Mouse (Mus musculus): ENCODE data around the gene Slc20a1.

Gene Slc20a1

DNA sequence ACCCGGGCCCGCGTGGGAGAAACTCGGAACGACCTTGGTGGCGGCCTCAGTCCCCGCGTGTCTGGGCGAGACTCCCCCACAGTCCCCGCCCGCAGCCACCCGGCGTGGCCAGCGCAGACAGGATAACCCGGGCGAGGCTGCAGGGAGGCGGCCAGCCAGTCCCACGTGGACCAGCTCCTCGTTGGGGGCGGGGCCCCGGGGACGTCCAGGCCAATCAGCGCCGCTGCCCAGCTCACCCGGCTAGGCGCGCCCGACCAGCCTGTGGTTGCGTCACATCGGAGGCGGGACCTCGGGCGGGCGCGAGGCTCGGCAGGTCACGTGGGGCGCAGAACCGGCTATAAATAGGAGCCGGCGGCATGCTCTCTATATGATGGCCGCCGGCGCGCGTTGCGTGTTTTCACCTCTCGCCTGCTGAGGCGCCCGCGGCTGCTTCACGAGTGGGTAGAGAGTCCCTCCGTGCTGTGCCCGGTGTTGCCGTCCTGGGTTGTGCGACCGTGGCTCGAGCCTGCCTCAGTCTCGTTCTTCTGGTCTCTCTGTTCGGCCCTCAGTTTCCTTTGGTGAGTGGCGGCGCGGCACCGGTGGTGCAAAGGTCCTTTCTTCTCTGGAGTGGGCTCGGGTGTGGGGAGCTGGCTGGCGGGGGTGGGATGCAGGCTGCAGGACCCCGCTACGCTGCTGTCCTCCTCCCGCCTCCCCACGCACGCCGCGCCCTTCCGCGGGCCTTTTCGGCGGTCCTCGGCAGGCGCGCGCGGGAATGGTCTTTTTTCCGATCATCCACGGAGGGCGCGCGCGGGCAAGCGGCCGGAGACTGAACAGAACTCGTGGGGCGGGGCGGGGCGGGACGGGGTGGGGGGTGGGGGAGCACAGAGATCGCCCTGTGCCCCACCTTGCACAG lies at the start of gene Slc20a1:
Gene Slc20a1, plus strand, starts transcription at position 329 of the 892 bp plus-strand sequence.
- DNase-seq (ENCODE audit: low read depth), result peak; percentile 93

DNA sequence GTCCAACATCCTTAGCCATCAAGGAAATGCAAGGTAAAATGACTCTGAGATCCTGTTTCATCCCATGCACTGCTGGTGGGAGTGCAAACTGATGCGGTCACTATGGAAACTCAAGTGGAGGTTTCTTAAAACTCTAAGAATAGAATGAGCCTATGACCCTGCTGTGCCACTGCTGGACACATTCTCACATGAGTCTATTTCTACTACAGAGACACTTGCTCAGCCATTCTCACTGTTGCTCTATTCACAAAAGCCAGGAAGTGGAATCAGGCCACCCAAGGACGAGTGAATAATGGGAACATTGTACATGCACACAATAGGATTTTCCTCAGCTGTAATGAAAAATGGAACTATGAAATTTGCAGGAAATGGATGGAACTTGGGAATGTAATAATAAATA lies 49.7 kb upstream of the Slc20a1 start:
- no peak for DNase-seq (ENCODE audit: low read depth)

DNA sequence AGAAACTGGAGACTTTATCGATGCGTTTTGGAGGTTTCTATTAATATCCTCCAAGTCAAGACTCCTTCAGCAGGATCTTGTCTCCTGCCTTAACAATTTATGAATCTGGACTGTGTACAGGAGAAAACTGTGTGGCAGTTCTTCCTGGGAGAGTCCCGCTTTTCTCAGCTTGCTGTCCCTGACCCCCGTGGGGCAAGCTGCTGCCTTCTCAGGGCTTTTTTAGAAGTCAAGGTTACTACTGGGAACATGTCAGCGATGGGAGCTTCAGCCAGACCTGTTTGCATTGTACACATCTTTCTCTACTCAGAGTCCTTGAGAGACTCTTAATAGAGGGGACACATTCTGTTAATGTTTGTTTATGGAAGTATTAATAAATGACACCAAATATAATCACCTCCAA lies 48.2 kb upstream of the Slc20a1 start:
- no peak for DNase-seq (ENCODE audit: low read depth)

DNA sequence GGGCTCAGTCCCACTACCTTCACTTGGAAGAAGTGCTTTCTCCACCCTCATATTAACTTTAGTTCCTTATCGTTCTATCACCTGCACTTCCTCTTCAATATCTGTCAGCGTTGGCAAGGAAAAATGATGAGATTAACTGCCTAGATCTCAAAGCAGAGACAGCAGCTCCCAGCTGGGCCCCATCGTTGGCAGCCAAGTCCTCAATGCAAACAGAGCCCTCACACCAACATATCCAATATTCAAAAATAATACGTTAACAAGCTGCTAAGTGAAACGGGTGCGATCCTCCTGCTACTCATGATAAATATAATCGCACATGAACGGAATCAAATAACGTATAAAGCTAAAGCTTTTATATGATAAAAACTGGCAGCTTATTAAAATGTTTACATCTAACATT lies 47.5 kb upstream of the Slc20a1 start:
- DNase-seq (ENCODE audit: low read depth), result no peak

DNA sequence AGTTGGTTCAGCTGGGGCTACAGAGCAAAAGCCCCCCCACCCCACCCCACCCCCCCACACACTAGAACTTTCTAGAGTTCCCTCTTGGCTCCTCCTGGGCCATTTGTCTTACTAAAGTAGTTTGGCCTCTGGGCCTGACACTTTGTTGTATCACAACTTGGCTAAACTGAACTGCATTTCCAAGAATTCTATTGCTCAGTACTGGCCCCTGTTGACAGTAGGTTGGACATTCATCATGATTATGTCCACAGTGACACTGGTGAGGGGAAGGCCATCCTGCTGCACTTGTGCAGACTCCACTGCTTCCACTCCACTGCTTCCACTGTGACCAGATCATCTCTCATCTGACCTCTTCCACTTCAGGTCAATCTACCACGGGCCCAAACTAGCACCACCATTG lies 45.8 kb upstream of the Slc20a1 start:
- no peak for DNase-seq (ENCODE audit: low read depth)

DNA sequence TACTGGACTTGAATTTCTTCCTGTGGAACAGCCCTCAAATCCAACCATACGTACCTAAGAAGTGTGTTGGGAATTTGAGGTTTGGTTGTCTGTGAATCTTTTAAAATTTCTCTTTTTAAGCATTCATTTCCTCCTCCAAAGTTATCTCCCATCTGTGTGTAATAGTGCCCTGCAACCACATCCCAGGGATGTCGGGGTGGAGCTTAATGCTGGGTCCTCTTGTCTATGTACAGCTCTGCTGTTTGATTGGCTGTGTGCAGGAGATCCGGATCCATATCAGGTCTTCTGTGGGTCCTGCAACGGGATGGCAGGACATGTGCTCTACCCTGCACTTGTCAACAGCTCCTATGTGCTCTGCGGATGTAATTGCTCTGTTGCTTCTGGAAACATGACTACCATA lies 33.7 kb upstream of the Slc20a1 start:
- DNase-seq (ENCODE audit: low read depth), result no peak

DNA sequence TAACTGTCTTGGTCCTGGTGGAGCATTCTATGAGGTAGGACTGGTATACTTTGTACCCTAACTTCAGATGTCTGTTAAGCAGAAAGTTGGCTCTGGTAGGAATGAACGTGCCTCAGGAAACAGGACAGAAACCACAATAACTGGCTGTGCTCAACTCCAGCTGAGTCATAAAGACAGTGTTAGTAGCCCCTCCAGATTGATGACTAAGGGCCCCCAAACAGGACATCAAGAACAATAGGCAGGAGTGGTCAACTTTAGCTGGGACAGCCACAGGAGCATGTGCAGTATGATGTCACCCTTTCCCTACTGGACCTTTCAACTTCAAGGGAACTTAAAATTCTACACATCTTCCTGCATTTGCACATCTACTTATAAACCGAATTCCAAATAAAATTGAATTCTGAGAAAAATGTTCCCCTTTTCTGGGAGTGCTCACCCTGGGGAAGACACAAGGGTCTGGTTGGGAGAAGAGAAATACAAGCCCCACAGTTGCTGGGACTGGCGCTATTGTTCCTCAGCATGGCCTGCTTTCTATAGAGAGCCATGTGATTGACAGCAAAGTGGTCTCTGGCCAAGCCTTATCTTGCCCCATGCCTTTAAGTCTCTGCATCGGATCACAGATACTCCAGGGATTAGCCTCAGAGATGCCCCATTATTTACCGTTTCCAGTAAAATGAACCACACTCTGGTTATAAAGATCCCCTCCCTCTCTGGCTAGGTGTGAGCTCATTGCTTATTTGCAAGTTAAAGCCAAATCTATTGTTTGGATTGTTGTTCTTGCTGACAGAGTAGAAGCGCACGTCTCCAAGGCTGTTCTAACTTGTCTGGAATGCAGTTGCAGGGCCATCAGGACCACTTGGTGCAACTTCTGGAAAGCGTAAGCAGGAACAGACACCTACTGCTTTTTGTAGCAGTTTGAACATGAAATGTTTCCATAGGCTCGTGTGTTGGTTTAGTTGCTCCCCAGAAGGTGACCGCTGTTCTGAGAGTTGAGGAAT lies 31.8 kb upstream of the Slc20a1 start:
- no peak for DNase-seq (ENCODE audit: low read depth)

DNA sequence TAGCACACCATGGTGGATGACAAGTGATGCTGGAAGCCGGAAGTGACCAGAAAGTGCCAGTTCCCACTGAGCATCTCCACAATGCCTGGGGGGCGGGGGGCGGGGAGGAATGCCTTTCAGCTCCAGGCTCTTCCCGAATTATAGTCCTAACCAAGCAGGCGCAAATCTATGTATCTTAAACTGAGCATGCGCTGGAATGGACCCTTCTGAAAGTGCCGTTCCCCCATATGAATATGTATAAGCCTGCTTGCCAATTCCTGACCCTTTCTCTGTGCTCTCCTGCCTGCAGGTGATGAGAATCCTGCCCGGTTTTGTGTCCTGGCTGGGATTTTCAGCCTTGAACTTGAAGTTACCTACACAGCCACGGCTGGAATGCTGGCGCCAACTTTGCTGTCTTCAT lies 25.2 kb upstream of the Slc20a1 start:
- no peak for DNase-seq (ENCODE audit: low read depth)

DNA sequence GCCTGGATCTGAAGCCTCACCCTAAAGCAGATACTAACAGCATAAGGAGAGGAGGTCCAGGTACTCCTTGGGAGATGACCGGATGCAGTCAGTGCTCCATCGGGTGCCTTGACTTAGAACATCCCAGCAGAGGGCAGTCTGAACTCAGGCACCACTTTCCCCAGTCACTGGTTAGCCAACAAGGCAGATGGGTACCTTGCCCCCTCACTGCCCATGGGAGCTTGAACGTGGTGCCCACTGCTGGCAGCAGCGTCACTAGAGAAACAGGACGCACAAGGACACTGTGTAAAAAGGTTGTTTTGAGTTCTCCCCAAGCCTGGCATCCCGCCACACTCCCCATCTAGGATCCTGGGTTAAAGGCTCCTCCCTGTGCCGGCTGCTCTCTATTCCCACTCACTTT lies 24.1 kb upstream of the Slc20a1 start:
- no peak for DNase-seq (ENCODE audit: low read depth)

DNA sequence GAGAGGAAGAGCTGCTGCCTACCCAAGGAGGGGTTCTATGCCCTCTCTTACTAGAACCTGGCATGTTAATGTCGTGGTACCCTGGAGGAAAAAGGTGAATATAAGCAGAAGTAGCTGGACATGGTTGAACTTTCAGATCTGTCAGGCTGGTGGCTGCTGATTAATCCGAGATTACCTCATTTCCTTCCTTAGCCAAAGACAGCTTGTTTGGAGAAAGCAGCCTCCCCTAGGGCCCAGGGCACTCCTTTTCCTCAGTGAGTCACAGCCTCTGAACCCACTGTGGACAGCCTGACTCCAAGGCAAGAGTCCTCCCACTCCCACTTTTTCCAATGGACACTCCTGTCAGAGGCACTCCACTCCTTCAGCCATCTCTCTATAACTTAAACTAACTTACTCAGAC lies 22.9 kb upstream of the Slc20a1 start:
- no peak for DNase-seq (ENCODE audit: low read depth)

DNA sequence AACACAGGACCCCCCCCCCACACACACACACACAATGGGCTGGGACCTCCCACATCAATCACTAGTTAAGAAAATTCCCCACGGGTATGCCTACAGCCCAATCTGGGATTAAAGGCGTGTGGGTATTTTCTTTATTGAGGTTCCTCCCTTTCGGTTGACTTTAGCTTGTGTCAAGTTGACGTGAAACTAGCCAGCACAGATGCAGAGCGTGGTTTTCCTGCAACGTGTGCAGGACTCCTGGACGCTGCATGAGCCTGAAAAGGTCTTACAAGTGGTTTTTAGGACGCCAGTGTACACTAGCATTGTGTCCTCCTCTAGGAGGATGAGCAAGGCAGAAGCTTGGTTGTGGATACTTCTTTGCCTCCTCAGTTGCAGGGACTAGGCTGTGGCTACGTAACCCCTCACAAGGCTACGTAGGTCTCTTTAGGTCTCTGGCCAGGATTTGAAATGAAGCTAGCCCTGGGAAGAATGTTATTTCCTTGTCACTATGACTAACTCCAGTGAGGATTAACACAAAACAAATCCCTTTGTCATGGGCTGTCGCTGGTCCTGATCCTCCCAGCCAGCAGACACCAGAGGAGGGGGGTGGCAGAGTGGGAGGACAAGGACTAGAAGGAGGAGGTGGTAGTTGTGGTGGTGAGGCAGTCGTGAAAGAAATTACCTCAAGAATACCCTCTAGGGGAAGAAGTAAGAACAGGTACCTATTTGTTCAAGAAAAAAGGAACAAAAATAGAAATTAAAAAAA lies 21.7 kb upstream of the Slc20a1 start:
- no peak for DNase-seq (ENCODE audit: low read depth)

DNA sequence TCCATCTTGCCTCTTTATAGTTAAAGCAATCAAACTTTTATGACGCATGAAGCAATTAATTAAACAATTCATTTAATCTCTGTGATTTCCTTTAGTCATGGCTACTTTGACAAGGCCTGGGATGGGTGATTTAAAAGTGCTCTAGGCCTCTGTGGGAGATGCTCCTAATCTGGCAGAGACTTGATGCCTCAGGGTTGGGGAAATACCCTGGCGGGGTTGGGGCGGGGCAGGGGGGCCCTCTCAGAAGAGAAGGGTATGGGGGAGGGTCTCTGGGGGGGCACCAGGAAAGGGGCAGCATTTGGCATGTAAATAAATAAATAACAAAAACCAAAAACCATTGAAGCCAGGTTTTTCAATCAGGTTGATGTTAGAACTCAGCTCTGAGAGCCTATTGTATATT lies 20.9 kb upstream of the Slc20a1 start:
- no peak for DNase-seq (ENCODE audit: low read depth)

DNA sequence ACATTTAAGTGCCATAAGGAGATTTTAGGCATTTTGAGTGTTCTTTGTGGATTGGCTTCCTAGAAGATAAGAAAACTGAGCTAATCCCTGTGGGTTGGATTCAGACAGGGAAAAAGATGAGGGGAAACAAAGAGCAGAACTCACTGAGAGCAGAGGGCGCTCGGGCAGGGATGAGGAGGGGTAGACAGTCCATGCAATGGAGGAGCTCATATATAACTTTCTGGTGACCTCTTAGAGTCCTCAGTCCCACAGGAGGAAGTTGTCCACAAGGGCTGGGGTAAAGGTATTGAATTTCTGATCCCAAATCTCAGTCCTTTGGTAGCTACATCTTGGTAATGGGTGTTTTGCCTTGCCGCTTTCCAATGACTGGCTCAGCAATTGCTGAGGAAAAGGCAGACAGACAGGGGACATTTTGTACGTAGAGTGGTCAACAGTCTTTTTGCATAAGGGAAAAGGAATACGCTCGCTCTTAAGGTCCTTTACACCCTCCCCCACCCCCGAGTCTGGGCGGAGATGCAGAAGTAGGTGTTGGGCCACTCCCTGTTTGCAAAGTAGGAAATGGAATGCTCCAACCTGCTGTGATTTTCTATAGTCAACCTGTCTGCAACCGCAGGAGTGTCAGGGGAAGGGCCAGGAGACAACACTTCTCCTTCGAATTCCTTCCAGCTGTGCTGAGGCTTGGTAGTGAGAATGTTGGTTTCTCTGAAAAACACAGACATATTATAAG lies 20.2 kb upstream of the Slc20a1 start:
- DNase-seq (ENCODE audit: low read depth), result no peak

DNA sequence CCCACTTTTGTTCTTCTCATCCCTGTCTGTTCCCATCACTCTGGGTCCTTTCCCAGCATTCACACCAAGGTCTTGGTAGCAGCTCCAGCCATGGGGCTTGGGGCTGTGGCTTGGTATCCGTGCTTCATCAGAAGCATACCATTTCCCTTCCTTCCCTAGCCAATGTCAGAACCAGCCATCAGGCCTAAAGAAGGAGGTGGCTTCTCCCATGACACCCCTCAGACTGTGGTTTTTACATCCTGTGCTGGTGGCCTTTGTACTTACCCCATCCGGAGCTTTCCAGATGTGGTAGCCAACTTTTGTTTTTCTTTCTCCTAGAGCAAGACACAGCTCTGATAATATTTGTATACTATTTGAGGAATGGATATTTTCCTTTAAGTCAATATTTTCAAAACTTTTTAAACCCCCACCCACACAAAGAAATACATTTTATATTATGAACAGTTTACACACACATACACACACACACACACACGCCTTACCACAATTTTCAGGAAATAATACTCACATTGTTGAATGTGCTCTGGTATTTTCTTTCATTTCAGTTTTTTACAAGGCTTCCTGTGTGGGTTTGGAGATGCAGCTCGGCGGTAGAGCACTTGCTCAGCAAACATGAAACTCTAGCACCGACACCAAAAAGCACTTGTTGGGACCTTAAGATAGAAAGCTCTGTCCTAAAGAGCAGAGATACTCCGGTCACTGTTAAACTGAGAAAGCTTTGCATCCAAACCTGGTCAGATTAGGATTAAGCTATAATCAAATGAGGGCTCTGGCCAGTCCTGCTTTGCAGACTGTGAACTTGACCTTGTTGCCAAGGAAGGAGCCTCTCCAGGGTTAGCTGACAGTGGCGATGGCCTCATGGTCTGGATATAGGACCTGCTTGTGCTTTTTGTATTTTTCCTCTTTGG lies 18.4 kb upstream of the Slc20a1 start:
- no peak for DNase-seq (ENCODE audit: low read depth)

DNA sequence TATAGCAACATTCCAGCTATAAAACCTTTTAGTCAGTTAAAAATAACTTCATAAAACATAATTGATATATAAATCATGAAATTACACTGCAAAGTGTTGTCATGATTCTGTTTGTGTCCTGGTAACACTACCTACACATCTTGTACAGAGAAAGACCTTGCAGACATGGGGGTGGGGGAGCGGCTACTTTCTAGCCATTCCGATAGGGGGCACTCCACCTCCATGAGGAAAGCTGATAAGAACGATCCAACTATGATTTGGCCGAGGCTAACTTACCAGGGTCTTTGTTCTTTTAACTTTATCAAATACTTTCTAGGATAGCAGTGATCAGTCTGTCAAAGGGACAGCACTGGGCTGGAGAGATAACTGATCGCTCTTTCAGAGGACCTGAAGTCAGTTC lies 17.1 kb upstream of the Slc20a1 start:
- no peak for DNase-seq (ENCODE audit: low read depth)

DNA sequence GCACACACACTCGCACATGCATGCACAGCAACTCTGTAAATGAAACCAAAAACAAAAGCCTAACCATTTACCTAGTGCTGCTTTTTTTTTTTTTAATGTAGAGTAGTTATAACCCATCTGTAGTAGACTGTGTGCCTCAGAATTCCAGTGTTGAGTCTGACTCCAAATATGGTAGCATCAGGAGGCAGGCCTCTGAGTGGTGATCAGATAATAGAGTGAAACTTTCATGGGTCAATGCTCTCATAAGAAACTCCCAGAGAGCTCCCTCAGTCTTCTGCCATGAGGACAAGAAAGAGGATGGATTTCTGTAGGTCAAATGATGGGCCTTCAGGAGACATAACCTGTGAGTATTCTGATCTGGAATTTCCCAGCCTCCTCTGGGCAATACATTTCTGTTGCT lies 16.2 kb upstream of the Slc20a1 start:
- DNase-seq (ENCODE audit: low read depth), result no peak

DNA sequence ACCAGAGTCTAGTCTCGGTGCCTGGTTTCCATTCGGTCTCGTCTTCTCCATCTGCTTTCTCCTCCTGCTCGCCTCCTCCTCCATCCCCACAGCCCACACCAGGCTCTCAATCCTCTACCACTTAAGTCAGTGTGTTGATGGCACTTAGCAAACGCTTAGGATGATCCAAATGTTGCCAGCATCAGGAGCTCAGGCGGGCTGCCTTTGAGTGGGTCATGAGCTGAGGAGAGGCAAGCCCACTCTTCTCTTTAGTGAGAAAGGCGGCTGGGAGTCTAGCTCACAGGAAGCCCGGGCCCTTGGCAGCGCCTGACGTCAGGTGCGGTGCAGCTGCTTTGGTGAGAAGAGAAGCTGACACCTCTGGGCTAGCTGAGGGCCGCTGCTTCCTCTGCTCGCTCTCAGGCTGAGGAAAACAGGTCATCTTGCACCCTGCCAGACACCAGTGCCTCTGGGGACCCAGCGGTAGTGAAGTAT lies 15.0 kb upstream of the Slc20a1 start:
- no peak for DNase-seq (ENCODE audit: low read depth)

DNA sequence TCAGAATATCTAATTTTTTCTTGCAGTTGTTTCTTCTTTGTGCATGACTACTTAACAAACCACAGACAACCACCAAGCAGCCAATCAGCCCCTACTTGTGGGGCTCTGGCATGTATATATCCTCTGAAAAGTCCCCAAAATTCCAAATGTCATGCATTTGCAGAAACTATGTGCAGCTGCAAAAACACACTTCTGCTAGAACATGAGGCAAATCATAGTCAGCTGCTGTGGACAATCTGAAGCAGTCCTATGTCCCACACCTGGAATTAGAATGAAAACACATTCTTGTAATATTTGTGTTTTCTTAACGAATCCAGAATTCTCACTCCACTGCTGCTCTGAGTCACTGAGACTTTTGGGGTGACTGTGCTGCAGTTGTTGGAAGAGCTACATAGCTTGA lies 13.7 kb upstream of the Slc20a1 start:
- DNase-seq (ENCODE audit: low read depth), result no peak

DNA sequence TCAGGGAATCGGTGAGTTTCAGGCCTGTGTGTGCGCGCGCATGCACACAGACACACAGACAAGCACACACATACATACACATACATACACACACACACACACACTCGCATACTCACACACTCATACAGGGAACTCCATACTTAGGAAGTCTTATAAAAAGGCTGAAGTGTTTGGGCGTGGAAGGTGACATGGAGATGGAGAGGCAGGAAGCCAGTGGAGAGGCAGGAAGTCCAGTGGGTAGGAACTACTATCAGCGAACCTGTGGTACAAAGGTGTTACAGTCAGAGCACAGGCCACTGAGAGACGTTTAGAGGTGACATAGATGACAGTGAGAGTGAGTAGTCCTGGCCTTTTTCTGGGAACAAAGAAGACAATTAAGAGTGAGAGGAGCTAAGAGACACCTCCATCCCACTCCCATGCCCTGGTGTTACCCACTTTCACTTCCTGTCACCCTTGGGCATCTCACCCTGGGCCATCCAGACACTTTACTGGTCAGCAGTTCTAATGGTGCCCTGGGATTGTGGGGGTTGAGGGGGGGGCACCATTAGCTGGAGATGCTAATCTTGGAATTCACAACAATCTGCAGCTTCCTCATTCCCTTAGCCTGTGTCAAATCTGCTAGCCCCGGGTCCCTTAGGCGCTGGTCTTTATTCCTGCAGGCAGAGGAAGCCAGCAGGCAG lies 12.8 kb upstream of the Slc20a1 start:
- DNase-seq (ENCODE audit: low read depth), result no peak

Measured in c-Kit-positive CD71-positive TER-119-negative erythroid progenitor cells, embryonic 14.5 days (primary cell).